Mouse (Mus musculus) frontal cortex, adult 2 months (tissue): ENCODE measurements around the gene Zfp444. TPM values are rescaled to one million over a fixed set of nuclear protein-coding genes. Genes with fewer than 3 reads are reported as not detected.
"Not testable (repeated sequence)": the region's sequence is repeated elsewhere in the genome, so short reads cannot be mapped to it uniquely, and the experiment has no call there.

ENCODE experiments used
- DNase-seq, 2 experiments: peaks; one replicate each; pipeline ENCODE4 v3.0.0; 2022; ENCODE audit warnings: low spot score in 1 of 2; ENCODE audit errors: extremely low spot score in 1 of 2
- polyA plus RNA-seq: library from polyadenylated mRNA; depleted of rRNA; stranded (reverse); fragments of >200 nt; gene quantifications from 2 replicates; pipeline ENCODE4 v1.2.3, GENCODE M21; 2012; rRNA removed

The Zfp444 gene
- polyA plus RNA-seq, 1 experiment, result 50.3 TPM

DNA sequence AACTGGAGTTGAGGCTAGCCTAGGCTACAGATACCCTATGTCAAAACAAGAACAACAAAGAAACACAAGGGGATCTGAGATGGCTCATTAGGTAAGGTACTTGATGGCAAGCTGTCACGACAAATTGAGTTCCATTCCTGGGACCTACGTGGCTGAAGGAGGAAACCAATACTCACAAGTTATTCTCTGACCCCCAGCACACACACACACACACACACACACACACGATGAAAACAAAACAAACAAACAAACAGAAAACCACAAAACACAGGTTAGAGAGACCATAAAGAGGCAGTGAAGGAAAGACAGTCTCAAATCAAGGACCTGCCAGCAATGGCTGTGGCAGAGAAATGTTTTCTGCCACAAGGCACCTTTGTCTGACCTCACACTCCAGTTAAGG, 24.8 kb downstream of the Zfp444 start, which contains the start of gene Galp:
Gene Galp (plus strand): TSS at position 301 of the 400 bp plus-strand sequence.
- no peak for DNase-seq

DNA sequence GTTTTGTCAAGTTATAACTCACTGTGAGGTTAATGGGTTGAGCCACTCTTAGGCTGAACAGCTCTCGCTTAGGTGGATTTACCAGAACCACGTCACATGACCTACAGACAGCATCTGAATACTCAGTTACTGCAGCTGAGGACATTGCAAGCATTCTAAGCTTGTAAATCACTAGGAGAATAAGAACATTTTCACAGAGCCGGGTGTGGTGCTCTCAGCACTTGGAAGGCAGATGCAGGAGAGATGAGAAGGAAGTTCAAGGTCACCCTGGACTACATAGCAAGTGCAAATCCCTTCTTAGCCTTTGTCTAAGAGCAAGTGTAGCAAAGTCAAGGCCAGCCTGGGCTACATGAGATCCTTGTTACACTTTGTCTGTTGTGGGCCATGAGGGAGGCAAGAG, 32.2 kb downstream of the Zfp444 start:
- DNase-seq, result no peak

DNA sequence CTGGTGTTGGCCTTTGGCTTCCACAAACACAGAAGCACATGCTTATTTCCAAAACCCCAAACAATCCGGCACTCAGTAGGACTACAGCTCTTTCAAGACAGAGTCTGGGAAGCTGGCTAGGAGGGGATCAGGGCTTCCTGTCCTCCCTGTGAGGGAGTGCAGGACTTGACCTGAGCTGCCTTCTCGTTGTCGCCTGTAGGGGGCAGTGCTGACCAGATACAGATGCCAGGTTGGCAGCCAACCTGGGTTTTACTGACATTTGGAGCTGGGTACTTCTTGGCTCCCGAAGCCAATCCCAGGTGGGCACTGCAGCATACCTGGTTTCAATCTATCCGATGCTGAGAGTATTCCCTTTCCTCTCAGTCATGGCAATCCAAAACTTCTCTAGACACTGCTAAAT, 41.1 kb downstream of the Zfp444 start:
- no peak for DNase-seq

DNA sequence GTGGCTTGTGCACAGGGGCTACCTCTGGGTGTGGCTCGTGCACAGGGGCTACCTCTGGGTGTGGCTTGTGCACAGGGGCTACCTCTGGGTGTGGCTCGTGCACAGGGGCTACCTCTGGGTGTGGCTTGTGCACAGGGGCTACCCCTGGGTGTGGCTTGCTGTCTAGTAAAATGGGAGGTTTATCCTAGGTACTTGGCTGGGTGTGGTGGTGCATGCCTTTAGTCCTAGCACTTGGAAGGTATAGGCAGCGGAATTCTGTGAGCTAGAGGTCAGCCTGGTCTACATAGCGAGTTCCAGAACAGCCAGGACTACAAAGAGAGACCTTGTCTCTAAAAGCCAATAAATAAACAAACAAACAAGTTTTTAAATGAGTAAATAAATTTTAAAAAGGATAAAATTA, 42.7 kb downstream of the Zfp444 start:
- not testable (repeated sequence) for DNase-seq

DNA sequence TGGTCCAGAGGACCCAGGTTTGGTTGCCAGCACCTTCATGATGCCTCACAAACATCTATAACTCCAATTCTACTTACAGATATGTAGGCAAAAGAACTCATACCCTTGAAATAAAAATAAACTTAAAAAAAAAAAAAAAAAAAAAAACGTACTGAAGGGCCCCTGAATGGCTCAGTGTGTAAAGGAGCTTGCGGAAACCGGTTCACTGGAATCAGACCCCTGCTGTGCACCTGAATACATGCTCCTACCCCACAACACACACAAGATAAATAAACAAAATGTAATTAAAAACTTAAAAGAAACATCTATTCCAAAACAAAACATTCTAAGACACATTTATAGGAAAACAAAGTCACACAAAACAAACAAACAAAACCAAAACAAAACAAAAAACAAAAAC, 48.1 kb downstream of the Zfp444 start:
- no peak for DNase-seq

DNA sequence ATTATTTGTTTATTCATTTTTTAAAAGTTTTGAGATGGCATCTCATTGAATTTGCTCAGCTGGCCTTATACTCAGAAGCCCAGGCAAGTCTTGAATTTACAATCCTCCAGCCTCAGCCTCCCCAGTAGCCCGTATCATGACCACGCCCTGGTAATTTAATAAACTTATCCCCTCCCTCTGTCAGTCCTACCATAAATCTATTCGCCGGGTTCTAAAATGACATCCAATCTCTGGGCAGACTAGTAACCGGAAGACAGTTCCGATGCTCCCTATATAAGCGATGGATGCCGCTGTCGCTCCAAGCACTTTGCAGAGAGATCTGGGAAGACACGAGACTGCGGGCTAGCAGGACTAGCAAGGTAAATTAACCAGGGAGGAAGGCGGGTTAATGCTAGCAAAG, 50.0 kb downstream of the Zfp444 start, which contains the start of gene Zscan5b:
Gene Zscan5b (plus strand): TSS at position 301 of the 400 bp plus-strand sequence.
- no peak for DNase-seq

DNA sequence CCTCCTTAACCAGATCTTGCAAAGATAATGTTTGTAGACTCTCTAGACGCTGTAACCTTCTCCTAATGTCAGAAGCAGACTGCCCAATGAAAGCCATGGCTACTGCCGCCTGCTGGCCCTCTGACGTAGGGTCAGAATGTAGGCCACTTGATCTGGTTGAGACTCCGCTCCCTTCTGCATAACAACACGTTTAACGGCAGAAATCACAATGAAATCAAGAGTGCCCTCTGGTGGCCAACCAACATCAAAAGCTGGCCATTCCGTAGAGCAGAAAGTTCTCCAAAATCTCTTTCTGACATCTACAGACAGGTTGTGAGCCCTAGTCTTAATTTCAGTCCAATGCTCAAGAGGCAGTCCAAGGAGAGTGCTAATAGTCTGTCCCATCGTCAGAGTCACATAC, 56.5 kb downstream of the Zfp444 start:
- DNase-seq, result peak in 1 of 2 experiments; percentile 22

DNA sequence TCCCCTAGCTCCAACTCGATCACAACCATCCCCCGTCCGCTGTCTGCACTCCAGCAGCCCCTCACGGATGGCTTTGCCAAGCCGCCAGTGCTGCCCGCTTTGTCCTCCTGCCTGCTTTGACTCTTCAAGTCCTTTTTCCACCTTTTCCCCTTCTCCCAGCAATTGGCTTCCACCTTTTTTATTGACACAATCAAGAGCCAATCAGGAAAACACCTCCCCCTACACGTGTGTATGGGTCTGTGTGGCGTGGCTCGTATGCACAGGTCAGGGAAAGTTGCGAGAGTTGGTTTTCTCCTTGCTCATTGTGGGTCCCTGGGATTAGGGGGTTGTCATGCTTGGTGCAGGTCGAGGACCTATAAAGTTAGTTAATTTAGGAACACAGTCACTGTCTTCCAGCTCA, 67.8 kb downstream of the Zfp444 start:
- no peak for DNase-seq

DNA sequence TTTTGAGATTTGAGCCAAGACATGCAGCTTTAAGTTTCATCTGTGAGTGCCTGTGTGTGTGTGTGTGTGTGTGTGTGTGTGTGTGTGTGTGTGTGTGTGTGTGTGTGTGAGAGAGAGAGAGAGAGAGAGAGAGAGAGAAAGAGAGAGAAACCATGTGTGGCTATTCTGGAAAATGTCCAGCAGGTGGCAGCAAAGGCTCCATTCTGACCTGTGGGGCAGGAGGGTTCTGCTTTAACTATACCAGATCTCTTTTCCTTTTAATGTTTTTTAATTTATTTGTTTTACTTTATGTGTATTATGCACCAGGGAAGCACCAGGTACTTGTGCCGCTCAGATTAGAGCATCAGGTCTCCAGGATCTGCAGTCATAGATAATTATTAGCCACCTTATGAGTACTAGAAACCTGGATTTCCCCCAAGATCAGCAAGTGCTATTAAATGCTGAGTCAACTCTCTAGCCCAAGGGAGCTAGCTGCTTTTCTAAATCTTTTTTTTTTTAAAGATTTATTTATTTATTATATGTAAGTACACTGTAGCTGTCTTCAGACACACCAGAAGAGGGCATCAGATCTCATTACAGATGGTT, 68.9 kb downstream of the Zfp444 start:
- DNase-seq, result peak in 1 of 2 experiments; percentile 57

Other genes starting within 250 kb of the Zfp444 start
- not detected in 2 replicates for gene Vmn1r65, start 161.2 kb upstream of the Zfp444 start, polyA plus RNA-seq
- gene Nlrp4c, start 127.1 kb upstream of the Zfp444 start, polyA plus RNA-seq, result not detected in 2 replicates
- 33.4 and 33.9 TPM in 2 replicates for gene Zfp787, start 16.2 kb upstream of the Zfp444 start, polyA plus RNA-seq
- not detected in 2 replicates for gene Galp, start 24.9 kb downstream of the Zfp444 start, polyA plus RNA-seq
- not detected in 2 replicates for gene Zscan5b, start 50.1 kb downstream of the Zfp444 start, polyA plus RNA-seq
- not detected in 2 replicates for gene Epp13, start 80.5 kb downstream of the Zfp444 start, polyA plus RNA-seq
- gene Zfp667, start 114.4 kb downstream of the Zfp444 start, polyA plus RNA-seq, result 7.3 and 7.6 TPM in 2 replicates
- gene Zfp583, start 159.1 kb downstream of the Zfp444 start, polyA plus RNA-seq, result 6.8 and 8.1 TPM in 2 replicates
- gene Gm3854, start 171.5 kb downstream of the Zfp444 start, polyA plus RNA-seq, result 4.0 and 5.0 TPM in 2 replicates
- gene Zfp78, start 191.1 kb downstream of the Zfp444 start, polyA plus RNA-seq, result 2.6 and 3.3 TPM in 2 replicates
- 9.7 and 13.7 TPM in 2 replicates for gene Zfp28, start 211.1 kb downstream of the Zfp444 start, polyA plus RNA-seq
- gene Smim17, start 226.5 kb downstream of the Zfp444 start, polyA plus RNA-seq, result 7.0 and 8.9 TPM in 2 replicates
- 0.21 and 0.24 TPM in 2 replicates for gene Gm20715, start 238.1 kb downstream of the Zfp444 start, polyA plus RNA-seq